Mouse (Mus musculus) spleen, adult 2 months (tissue): Measurements from ENCODE around the gene Olfr1148. TPM values are rescaled to one million over a fixed set of nuclear protein-coding genes. Genes with fewer than 3 reads are reported as not detected.

Source experiments
- DNase-seq, 2 experiments: peaks; one replicate each; pipeline versions ENCODE4 v3.0.0 to v3.0.0-alpha.2; 2012 to 2021; ENCODE audit warnings: low spot score in 2 of 2, low read depth in 1 of 2
- H3K27ac ChIP-seq: fragments of 200-500 bp; 2 replicates; pipeline ENCODE4 v1.5.1; 2012; ENCODE audit warnings: low read length, inconsistent platforms; ENCODE audit not compliant: insufficient read depth
- H3K27me3 ChIP-seq: fragments of 200-500 bp; 2 replicates; pipeline ENCODE4 v1.6.1; 2012; ENCODE audit warnings: mild to moderate bottlenecking, moderate library complexity, low read length, inconsistent platforms; ENCODE audit not compliant: control insufficient read depth, insufficient read depth
- H3K36me3 ChIP-seq: fragments of 200-500 bp; 2 replicates; pipeline ENCODE4 v1.6.1; 2012; ENCODE audit warnings: mild to moderate bottlenecking, low read length, inconsistent platforms; ENCODE audit not compliant: control insufficient read depth, insufficient read depth
- H3K4me1 ChIP-seq: fragments of 200-500 bp; 2 replicates; pipeline ENCODE4 v1.6.1; 2011; ENCODE audit warnings: inconsistent platforms; ENCODE audit not compliant: control insufficient read depth, insufficient read depth, insufficient read length
- H3K4me3 ChIP-seq: fragments of 200-500 bp; 2 replicates; pipeline ENCODE4 v1.5.1; 2011; ENCODE audit warnings: mild to moderate bottlenecking, inconsistent platforms; ENCODE audit not compliant: insufficient read depth, insufficient read length; ENCODE audit errors: extremely low read depth
- CTCF ChIP-seq: fragments of 200-500 bp; IDR thresholded peaks from 2 replicates; pipeline ENCODE4 v1.5.1; 2011; ENCODE audit warnings: mild to moderate bottlenecking, inconsistent platforms; ENCODE audit not compliant: insufficient read depth, insufficient read length, insufficient replicate concordance; ENCODE audit errors: extremely low read depth
- POLR2A ChIP-seq: fragments of 200-500 bp; IDR thresholded peaks from 2 replicates; pipeline ENCODE4 v1.6.1; 2011; ENCODE audit warnings: low read depth, low read length, inconsistent platforms
- WGBS: fragments of 180-500 bp; shearing (Covaris S2); methylation state at CpG from one replicate; pipeline ENCODE4 v1.1.7; 2018; 5-methylcytosine and 5-hydroxymethylcytosine counted together
- polyA plus RNA-seq: library from polyadenylated mRNA; depleted of rRNA; stranded (reverse); fragments of >200 nt; gene quantifications from 2 replicates; pipeline ENCODE4 v1.2.3, GENCODE M21; 2012; rRNA removed

The Olfr1148 gene
- polyA plus RNA-seq: not detected in 2 replicates

- no peaks in the 10 kb centered on the region for H3K4me1 ChIP-seq
- no peaks in the 10 kb centered on the region for H3K27me3 ChIP-seq
- H3K36me3 ChIP-seq: no peaks in the 10 kb centered on the region
- no peak within 1 kb of the TSS for H3K27ac ChIP-seq
- 89% methylated on average over 1 of the region's 1 CpGs for WGBS
- no peak for DNase-seq
- no peak within 1 kb of the TSS for H3K4me3 ChIP-seq
- TF ChIP-seq CTCF (no peak), POLR2A (no peak)
These were observed at the start of gene Olfr1148 for GRCm38 (mm10) chr2:87830233-87830632. TSS of gene Olfr1148 (plus strand) at chr2:87830533.

- H3K27ac ChIP-seq: no peak within 1 kb of the TSS
- H3K4me3 ChIP-seq: no peak within 1 kb of the TSS
- no peaks in the 10 kb centered on the region for H3K36me3 ChIP-seq
- no peak for TF ChIP-seq POLR2A
- no peak for TF ChIP-seq CTCF
- no peak for DNase-seq
- H3K27me3 ChIP-seq: no peaks in the 10 kb centered on the region
- no peaks in the 10 kb centered on the region for H3K4me1 ChIP-seq
These were observed 30.0 kb upstream of the Olfr1148 start, which contains the start of gene Olfr1143 for GRCm38 (mm10) chr2:87800292-87800691. TSS of gene Olfr1143 (plus strand) at chr2:87800592.

GRCm38 (mm10) chr2:87809522-87809921 is 20.8 kb upstream of the Olfr1148 start, which contains the start of gene Olfr1145:
TSS of gene Olfr1145 (plus strand) at chr2:87809822.
- no peak for TF ChIP-seq POLR2A
- no peak for TF ChIP-seq CTCF
- DNase-seq: no peak
- no peaks in the 10 kb centered on the region for H3K4me1 ChIP-seq
- H3K27ac ChIP-seq: no peak within 1 kb of the TSS
- no peaks in the 10 kb centered on the region for H3K27me3 ChIP-seq
- H3K4me3 ChIP-seq: no peak within 1 kb of the TSS
- 75% methylated on average over 1 of the region's 1 CpGs for WGBS
- no peaks in the 10 kb centered on the region for H3K36me3 ChIP-seq

- Histone ChIP-seq H3K4me3 (no peak within 1 kb of the TSS), H3K4me1 (no peaks in the 10 kb centered on the region), H3K27ac (no peak within 1 kb of the TSS), H3K27me3 (no peaks in the 10 kb centered on the region), H3K36me3 (no peaks in the 10 kb centered on the region)
- DNase-seq: no peak
- WGBS: 84% methylated on average over 1 of the region's 1 CpGs
- no peak for TF ChIP-seq CTCF
- no peak for TF ChIP-seq POLR2A
These were observed 13.4 kb downstream of the Olfr1148 start, which contains the start of gene Olfr1150-ps1 for GRCm38 (mm10) chr2:87843693-87844092. TSS of gene Olfr1150-ps1 (plus strand) at chr2:87843993.

- Histone ChIP-seq H3K27ac (no peak within 1 kb of the TSS), H3K36me3 (no peaks in the 10 kb centered on the region), H3K4me1 (no peaks in the 10 kb centered on the region), H3K4me3 (no peak within 1 kb of the TSS), H3K27me3 (no peaks in the 10 kb centered on the region)
- 81% methylated on average over 1 of the region's 1 CpGs for WGBS
- TF ChIP-seq POLR2A (no peak), CTCF (no peak)
- DNase-seq: no peak
These were observed 25.2 kb downstream of the Olfr1148 start, which contains the start of gene Olfr1151 for GRCm38 (mm10) chr2:87855562-87855961. TSS of gene Olfr1151 (plus strand) at chr2:87855862.

GRCm38 (mm10) chr2:87866192-87866591 is 35.9 kb downstream of the Olfr1148 start, which contains the start of gene Olfr1152:
TSS of gene Olfr1152 (plus strand) at chr2:87866492.
- DNase-seq: no peak
- H3K27ac ChIP-seq: no peak within 1 kb of the TSS
- no peaks in the 10 kb centered on the region for H3K4me1 ChIP-seq
- TF ChIP-seq CTCF: no peak
- no peak for TF ChIP-seq POLR2A
- H3K36me3 ChIP-seq: no peaks in the 10 kb centered on the region
- H3K27me3 ChIP-seq: no peaks in the 10 kb centered on the region
- H3K4me3 ChIP-seq: no peak within 1 kb of the TSS

Other genes starting within 250 kb of the Olfr1148 start
- gene Olfr1130, start 224.3 kb upstream of the Olfr1148 start, polyA plus RNA-seq: not detected in 2 replicates
- not detected in 2 replicates for gene Olfr1131, start 203.4 kb upstream of the Olfr1148 start, polyA plus RNA-seq
- gene Olfr1132, start 193.0 kb upstream of the Olfr1148 start, polyA plus RNA-seq: not detected in 2 replicates
- not detected in 2 replicates for gene Olfr1133, start 183.2 kb upstream of the Olfr1148 start, polyA plus RNA-seq
- not detected in 2 replicates for gene Olfr1134, start 172.1 kb upstream of the Olfr1148 start, polyA plus RNA-seq
- gene Olfr1135, start 156.9 kb upstream of the Olfr1148 start, polyA plus RNA-seq: not detected in 2 replicates
- not detected in 2 replicates for gene Olfr1136, start 136.6 kb upstream of the Olfr1148 start, polyA plus RNA-seq
- not detected in 2 replicates for gene Olfr1137, start 117.4 kb upstream of the Olfr1148 start, polyA plus RNA-seq
- gene Olfr1138, start 90.6 kb upstream of the Olfr1148 start, polyA plus RNA-seq: not detected in 2 replicates
- not detected in 2 replicates for gene Olfr1140, start 86.8 kb upstream of the Olfr1148 start, polyA plus RNA-seq
- not detected in 2 replicates for gene Olfr1141, start 76.5 kb upstream of the Olfr1148 start, polyA plus RNA-seq
- not detected in 2 replicates for gene Olfr152, start 51.0 kb upstream of the Olfr1148 start, polyA plus RNA-seq
- not detected in 2 replicates for gene Olfr1143, start 29.9 kb upstream of the Olfr1148 start, polyA plus RNA-seq
- not detected in 2 replicates for gene Olfr1145, start 20.7 kb upstream of the Olfr1148 start, polyA plus RNA-seq
- gene Olfr1150-ps1, start 13.5 kb downstream of the Olfr1148 start, polyA plus RNA-seq: not detected in 2 replicates
- not detected in 2 replicates for gene Olfr1151, start 25.3 kb downstream of the Olfr1148 start, polyA plus RNA-seq
- gene Olfr1152, start 36.0 kb downstream of the Olfr1148 start, polyA plus RNA-seq: not detected in 2 replicates
- not detected in 2 replicates for gene Olfr1153, start 64.4 kb downstream of the Olfr1148 start, polyA plus RNA-seq
- not detected in 2 replicates for gene Olfr1154, start 74.6 kb downstream of the Olfr1148 start, polyA plus RNA-seq
- not detected in 2 replicates for gene Olfr1155, start 114.6 kb downstream of the Olfr1148 start, polyA plus RNA-seq
- gene Olfr1156, start 122.6 kb downstream of the Olfr1148 start, polyA plus RNA-seq: not detected in 2 replicates
- gene Olfr1157, start 137.8 kb downstream of the Olfr1148 start, polyA plus RNA-seq: not detected in 2 replicates
- not detected in 2 replicates for gene Olfr74, start 144.1 kb downstream of the Olfr1148 start, polyA plus RNA-seq
- not detected in 2 replicates for gene Olfr1158, start 159.6 kb downstream of the Olfr1148 start, polyA plus RNA-seq
- gene Olfr1160, start 177.7 kb downstream of the Olfr1148 start, polyA plus RNA-seq: not detected in 2 replicates
- not detected in 2 replicates for gene Olfr1161, start 192.2 kb downstream of the Olfr1148 start, polyA plus RNA-seq
- gene Olfr73, start 207.2 kb downstream of the Olfr1148 start, polyA plus RNA-seq: not detected in 2 replicates
- not detected in 2 replicates for gene Olfr1162, start 220.6 kb downstream of the Olfr1148 start, polyA plus RNA-seq
- not detected in 2 replicates for gene Olfr1163, start 241.3 kb downstream of the Olfr1148 start, polyA plus RNA-seq